Mouse (Mus musculus) ES-Bruce4 (cell line): ENCODE measurements at regions not wholly inside any gene's neighbourhood (a gene's known extent, or its start where the extent isn't known, plus 50 kb on each side); places are given as distances from the start of the nearest gene placed in this dataset.

Source experiments
- EP300 ChIP-seq: IDR thresholded peaks from 2 replicates; pipeline ENCODE4 v1.6.1; 2011; ENCODE audit warnings: low read depth, low read length; ENCODE audit not compliant: insufficient read depth
- POLR2A ChIP-seq: IDR thresholded peaks from one replicate; pipeline ENCODE4 v1.8.1; 2011; ENCODE audit warnings: low read length; ENCODE audit not compliant: insufficient read depth

GRCm38 (mm10) chr1:121224250-121224649 is 108.1 kb downstream of the Insig2 start:
- TF ChIP-seq POLR2A (no peak), EP300 (no peak)
